Mouse (Mus musculus) kidney, adult 2 months (tissue): ENCODE data around the gene Wnt5a.

Source experiments
- CTCF ChIP-seq: fragments of 200-500 bp; conservative IDR thresholded peaks from 2 replicates; pipeline ENCODE4 v1.5.1; 2011; ENCODE audit warnings: low read depth, mild to moderate bottlenecking, control low read depth, low read length, moderate library complexity, mixed read lengths; ENCODE audit not compliant: insufficient read depth, insufficient read length
- POLR2A ChIP-seq: fragments of 200-500 bp; IDR thresholded peaks from one replicate; pipeline ENCODE4 v1.6.1; 2011; ENCODE audit warnings: low read depth, low read length, control low read depth

GRCm38 (mm10) chr14:28470212-28470611 lies 34.3 kb upstream of the Wnt5a start:
- TF ChIP-seq CTCF: no peak
- no peak for TF ChIP-seq POLR2A
